Mouse (Mus musculus) small intestine, adult 2 months (tissue): ENCODE results near the gene Mrtfa.

Experiments used
- CTCF ChIP-seq: fragments of 200-500 bp; IDR thresholded peaks from 2 replicates; pipeline ENCODE4 v1.5.1; 2012; ENCODE audit warnings: low read depth, mild to moderate bottlenecking, control low read depth, inconsistent platforms, low read length, moderate library complexity, mixed read lengths; ENCODE audit not compliant: insufficient replicate concordance, insufficient read length; ENCODE audit errors: extremely low read depth
- POLR2A ChIP-seq: fragments of 200-500 bp; IDR thresholded peaks from 2 replicates; pipeline ENCODE4 v1.6.1; 2012; ENCODE audit warnings: low read depth, mild to moderate bottlenecking, control low read depth, inconsistent platforms, low read length, moderate library complexity

GRCm38 (mm10) chr15:81103500-81103899 lies 87.1 kb downstream of the Mrtfa start:
- TF ChIP-seq POLR2A (no peak), CTCF (no peak)
